Mouse (Mus musculus): ENCODE measurements around the gene Slc6a8. TPM values are rescaled to one million over a fixed set of nuclear protein-coding genes. Genes with fewer than 3 reads are reported as not detected.

Slc6a8 gene
- polyA plus RNA-seq, 1 experiment from 2014 or later: 7.4 TPM

DNA sequence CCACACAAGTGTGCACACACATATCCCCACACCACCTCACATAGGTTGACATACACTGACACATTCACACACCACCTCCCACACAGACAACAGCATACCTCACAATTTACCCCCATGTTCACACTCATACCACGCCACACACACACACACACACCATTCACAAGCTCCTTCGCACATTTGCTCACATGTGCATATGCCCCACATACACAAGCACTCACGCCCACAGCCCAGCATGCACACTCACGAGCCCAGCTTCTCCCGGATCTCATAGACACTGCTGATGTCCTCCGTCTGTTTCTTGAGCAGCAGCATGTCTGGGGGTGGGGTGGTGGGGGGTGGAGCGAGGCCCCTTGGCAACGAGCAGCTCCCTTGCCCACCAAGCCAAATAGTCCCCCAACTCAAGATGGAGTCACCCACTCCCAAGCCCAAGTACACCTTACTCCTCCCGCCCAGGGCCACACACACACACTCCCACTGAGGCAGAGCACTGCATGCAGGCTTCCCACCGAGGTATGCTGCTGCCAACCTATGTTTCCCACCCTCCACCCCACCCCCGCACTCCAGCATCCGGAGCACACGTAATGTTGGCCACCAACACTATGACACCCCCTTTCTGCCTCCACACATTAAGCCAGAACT, 13.9 kb upstream of the Slc6a8 start:
- peak; percentile 48 for ATAC-seq (replicated peaks)
- Histone ChIP-seq H3K9me3 (no peaks in the 10 kb centered on the region), H3K27ac (peak overlapping the region; percentile 79), H3K4me1 (peaks cover 19% of the 10 kb centered on the region), H3K9ac (peak overlapping the region; percentile 58), H3K4me3 (peak overlapping the region; percentile 54), H3K27me3 (replicated peaks) (no peaks in the 10 kb centered on the region), H3K4me2 (peak overlapping the region; percentile 56), H3K36me3 (replicated peaks) (no peaks in the 10 kb centered on the region)
- WGBS: 49% methylated on average over 13 of the region's 13 CpGs

DNA sequence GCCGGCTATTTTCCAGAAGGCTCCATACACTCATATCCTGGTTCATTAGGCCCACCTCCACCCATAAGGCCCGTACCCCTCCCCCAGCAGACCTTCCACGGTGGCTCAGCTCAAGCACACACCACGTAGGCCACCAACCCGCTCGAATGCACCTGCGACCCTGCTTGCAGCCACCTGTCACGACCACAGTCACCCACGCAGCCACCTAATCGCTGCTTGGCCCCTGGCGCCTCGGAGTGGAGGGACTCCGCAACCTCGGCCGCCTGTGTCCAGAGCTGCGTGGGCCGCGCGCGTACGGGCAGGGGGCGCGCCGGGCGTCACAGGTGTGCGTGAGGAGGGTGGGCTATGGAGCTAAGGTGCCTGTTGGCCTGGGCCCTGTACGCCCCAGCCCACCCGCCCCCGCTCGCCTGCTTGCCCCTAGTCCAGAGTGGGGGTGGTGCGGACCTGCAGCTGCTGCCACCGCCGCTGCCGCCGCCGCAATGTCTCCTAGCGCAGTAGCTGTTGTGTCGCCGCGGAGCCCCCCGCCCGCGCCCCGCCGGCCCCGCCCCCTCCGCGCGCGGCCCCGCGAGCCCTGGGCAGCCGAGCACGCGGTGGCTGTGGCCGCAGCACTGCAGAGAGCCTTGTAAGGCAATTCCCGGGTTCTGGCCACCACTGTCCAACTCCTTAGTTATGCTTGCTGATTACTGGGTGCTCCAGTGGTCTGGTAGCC, 13.2 kb upstream of the Slc6a8 start, which contains the start of gene Pnck:
TSS of gene Pnck (minus strand) at position 543 of the 709 bp plus-strand sequence.
- H3K4me3 ChIP-seq: peak within 1 kb of the TSS; percentile 54
- no peaks in the 10 kb centered on the region for H3K36me3 ChIP-seq (replicated peaks)
- peaks cover 19% of the 10 kb centered on the region for H3K4me1 ChIP-seq
- peak; percentile 85 for ATAC-seq (replicated peaks)
- no peaks in the 10 kb centered on the region for H3K9me3 ChIP-seq
- WGBS: 20% methylated on average over 57 of the region's 57 CpGs
- peak within 1 kb of the TSS; percentile 79 for H3K27ac ChIP-seq
- H3K4me2 ChIP-seq: peak within 1 kb of the TSS; percentile 56
- peak within 1 kb of the TSS; percentile 58 for H3K9ac ChIP-seq
- no peaks in the 10 kb centered on the region for H3K27me3 ChIP-seq (replicated peaks)

DNA sequence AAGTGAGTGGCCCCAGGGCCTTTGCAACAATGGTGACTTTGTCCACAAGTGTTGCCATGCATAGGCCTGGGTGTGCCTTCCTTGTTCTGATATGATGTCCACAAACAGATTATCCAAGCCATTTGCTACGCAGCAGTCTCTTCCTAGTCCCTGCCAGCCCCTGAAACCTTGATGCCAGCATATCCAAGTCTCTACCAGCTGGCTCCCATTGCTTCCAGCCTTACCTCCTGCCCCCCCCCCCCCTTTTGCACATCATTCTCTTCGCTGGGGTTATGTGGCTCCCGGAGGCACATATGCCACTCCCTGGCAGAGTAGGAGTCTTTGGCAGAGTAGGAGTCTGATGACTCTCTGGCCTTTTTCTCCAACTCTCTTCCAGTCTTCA, 12.7 kb upstream of the Slc6a8 start:
- Histone ChIP-seq H3K4me3 (peak overlapping the region; percentile 54), H3K36me3 (replicated peaks) (no peaks in the 10 kb centered on the region), H3K4me2 (peak overlapping the region; percentile 56), H3K9me3 (no peaks in the 10 kb centered on the region), H3K27ac (peak overlapping the region; percentile 79), H3K4me1 (peaks cover 19% of the 10 kb centered on the region), H3K27me3 (replicated peaks) (no peaks in the 10 kb centered on the region), H3K9ac (peak overlapping the region; percentile 58)
- 50% methylated on average over 3 of the region's 3 CpGs for WGBS
- ATAC-seq (replicated peaks): peak; percentile 5

DNA sequence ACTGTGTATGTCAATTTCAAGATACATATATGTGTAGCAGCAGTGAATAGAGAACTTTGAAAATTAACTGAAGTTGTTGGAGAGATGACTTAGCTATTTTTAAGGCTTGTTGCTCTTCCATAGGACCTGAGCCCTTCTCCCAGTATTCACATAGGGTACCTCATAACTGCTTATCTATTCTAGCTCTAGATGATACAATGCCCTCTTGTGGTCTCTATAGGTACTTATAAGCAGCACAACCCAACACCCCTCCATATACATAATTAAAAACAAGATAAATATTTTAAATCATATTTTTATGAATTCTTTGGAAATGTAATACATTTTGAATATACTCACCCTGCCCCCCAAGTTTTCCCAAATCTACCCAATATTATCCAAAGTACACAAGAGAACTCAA, 9.8 kb upstream of the Slc6a8 start:
- H3K4me3 ChIP-seq: no peak overlapping the region
- H3K9ac ChIP-seq: no peak overlapping the region

DNA sequence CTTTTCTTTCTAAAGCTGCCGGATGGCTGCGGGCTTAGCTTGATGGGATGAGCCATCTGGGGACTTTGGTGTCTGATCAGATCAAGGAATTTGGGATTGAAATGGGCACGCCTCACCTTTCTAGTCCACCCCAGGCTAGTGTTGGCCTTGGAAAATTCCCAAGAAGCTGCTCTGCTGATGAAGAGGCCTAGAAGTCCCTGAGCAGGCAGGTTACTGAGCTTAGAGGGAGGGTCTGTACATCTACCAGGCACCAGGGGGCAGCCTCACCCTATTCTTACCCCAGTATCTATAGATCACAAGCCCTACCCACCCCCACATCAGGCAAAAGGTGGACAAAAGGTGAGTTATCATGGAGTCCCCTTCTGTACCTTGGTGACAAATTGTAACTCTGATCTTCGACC, 919 bp upstream of the Slc6a8 start:
- Histone ChIP-seq H3K9ac (no peak overlapping the region), H3K4me3 (no peak overlapping the region), H3K4me2 (no peak overlapping the region), H3K9me3 (no peaks in the 10 kb centered on the region), H3K36me3 (replicated peaks) (no peaks in the 10 kb centered on the region), H3K4me1 (peaks cover 21% of the 10 kb centered on the region), H3K27ac (no peak overlapping the region), H3K27me3 (replicated peaks) (no peaks in the 10 kb centered on the region)
- ATAC-seq (replicated peaks): peak; percentile 51
- WGBS: 46% methylated on average over 4 of the region's 4 CpGs

More for the DNA sequence above, 9.8 kb upstream of the Slc6a8 start:
- H3K9me3 ChIP-seq: no peaks in the 10 kb centered on the region
- ATAC-seq (replicated peaks): no peak
- no peaks in the 10 kb centered on the region for H3K36me3 ChIP-seq (replicated peaks)
- no peaks in the 10 kb centered on the region for H3K27me3 ChIP-seq (replicated peaks)
- no peak overlapping the region for H3K27ac ChIP-seq
- no peak overlapping the region for H3K4me2 ChIP-seq
- H3K4me1 ChIP-seq: peaks cover 16% of the 10 kb centered on the region

DNA sequence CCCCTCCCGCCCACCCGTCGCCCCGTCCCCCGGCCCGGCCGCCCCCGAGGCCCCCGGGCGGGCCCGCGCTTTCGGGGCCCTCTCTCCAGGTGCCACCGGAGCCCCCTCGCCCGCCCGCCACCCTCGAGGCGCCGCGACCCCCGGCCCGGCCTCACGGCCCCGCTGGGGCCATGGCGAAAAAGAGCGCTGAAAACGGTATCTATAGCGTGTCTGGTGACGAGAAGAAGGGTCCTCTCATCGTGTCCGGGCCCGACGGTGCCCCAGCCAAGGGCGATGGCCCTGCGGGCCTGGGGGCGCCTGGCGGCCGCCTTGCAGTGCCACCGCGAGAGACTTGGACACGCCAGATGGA, 643 bp downstream of the Slc6a8 start:
- no peaks in the 10 kb centered on the region for H3K36me3 ChIP-seq (replicated peaks)
- H3K4me2 ChIP-seq: peak overlapping the region; percentile 71
- H3K9me3 ChIP-seq: no peaks in the 10 kb centered on the region
- ATAC-seq (replicated peaks): peak; percentile 39
- peak overlapping the region; percentile 67 for H3K9ac ChIP-seq
- WGBS: 24% methylated on average over 27 of the region's 42 CpGs
- H3K4me3 ChIP-seq: peak overlapping the region; percentile 66
- peaks cover 21% of the 10 kb centered on the region for H3K4me1 ChIP-seq
- H3K27me3 ChIP-seq (replicated peaks): no peaks in the 10 kb centered on the region
- peak overlapping the region; percentile 71 for H3K27ac ChIP-seq

DNA sequence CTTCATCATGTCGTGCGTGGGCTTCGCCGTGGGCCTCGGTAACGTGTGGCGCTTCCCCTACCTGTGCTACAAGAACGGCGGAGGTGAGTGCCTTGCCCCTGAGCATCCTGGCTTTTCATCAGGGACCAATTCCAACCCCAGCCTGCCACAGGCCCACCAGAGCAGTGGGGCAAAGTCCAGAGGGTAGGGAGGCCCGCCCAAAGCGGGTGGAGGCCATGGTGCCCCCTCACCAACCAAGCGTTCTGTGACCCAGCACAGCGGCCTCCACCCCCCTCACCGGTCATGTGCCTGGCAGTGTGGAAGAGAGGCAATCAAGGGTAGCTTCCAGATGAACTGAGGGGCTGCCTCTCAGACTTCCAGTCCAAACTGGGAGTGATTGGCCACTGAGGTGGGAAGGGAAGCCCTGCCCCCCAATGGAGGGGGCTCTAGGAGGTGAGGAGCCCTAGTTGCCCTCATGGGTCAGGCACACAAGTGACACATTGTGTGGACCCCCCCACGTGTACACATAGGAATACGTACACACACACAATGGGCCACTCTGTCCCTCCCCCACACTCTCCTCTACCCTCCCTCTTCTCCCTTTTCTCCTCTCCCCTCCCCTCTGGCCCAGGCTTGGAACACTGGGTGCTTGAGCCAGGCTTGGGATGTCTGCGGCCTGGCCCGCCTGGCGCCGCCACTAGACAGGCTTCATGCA, 1.2 kb downstream of the Slc6a8 start:
- H3K27me3 ChIP-seq (replicated peaks): no peaks in the 10 kb centered on the region
- peak; percentile 55 for ATAC-seq (replicated peaks)
- H3K4me1 ChIP-seq: peaks cover 21% of the 10 kb centered on the region
- H3K9me3 ChIP-seq: no peaks in the 10 kb centered on the region
- H3K4me3 ChIP-seq: peak overlapping the region; percentile 66
- peak overlapping the region; percentile 71 for H3K4me2 ChIP-seq
- peak overlapping the region; percentile 71; the same call in 1 of the 2 replicates for H3K27ac ChIP-seq
- H3K9ac ChIP-seq: peak overlapping the region; percentile 67
- WGBS: 29% methylated on average over 20 of the region's 20 CpGs
- H3K36me3 ChIP-seq (replicated peaks): no peaks in the 10 kb centered on the region

DNA sequence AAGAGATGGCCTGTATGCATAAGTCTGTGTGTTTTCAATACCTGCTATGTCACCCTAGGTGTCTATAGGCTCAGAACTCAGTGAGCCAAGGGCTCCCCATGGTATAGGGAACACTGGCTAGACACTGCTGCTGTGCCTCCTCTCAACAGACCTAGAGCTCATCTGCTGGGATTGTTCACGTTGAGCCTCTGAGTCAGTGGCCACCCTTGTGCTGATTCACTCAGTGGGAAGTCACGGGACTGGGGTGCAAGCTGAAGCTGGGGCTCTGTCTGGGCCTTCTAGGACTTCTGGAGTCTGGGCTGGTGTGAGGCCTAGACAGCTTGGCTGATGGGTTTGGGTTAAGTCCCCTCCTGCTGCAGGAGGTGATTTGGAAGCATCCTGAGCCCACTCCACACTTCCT, 2.3 kb downstream of the Slc6a8 start:
- Histone ChIP-seq H3K36me3 (replicated peaks) (no peaks in the 10 kb centered on the region), H3K27ac (no peak overlapping the region), H3K4me3 (peak overlapping the region; percentile 66), H3K9ac (no peak overlapping the region), H3K27me3 (replicated peaks) (no peaks in the 10 kb centered on the region), H3K4me2 (peak overlapping the region; percentile 71), H3K4me1 (peaks cover 21% of the 10 kb centered on the region), H3K9me3 (no peaks in the 10 kb centered on the region)
- no peak for ATAC-seq (replicated peaks)
- WGBS: 72% methylated on average over 2 of the region's 2 CpGs

DNA sequence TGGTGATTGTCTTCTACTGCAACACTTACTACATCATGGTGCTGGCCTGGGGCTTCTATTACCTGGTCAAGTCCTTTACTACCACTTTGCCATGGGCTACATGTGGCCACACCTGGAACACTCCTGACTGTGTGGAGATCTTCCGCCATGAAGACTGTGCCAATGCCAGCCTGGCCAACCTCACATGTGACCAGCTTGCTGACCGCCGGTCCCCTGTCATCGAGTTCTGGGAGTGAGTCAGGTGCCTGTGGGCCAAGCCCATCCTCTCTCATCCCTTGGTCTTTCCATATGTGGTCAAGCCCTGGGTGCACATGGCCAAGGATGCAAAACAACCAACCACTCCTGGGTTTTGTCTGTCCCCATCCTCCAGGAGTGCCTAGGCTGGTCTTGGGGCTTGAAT, 3.7 kb downstream of the Slc6a8 start:
- ATAC-seq (replicated peaks): no peak
- no peaks in the 10 kb centered on the region for H3K27me3 ChIP-seq (replicated peaks)
- no peak overlapping the region for H3K4me3 ChIP-seq
- no peak overlapping the region for H3K27ac ChIP-seq
- H3K9me3 ChIP-seq: no peaks in the 10 kb centered on the region
- no peak overlapping the region for H3K4me2 ChIP-seq
- H3K4me1 ChIP-seq: peaks cover 21% of the 10 kb centered on the region
- H3K36me3 ChIP-seq (replicated peaks): no peaks in the 10 kb centered on the region
- H3K9ac ChIP-seq: no peak overlapping the region
- 94% methylated on average over 4 of the region's 4 CpGs for WGBS

DNA sequence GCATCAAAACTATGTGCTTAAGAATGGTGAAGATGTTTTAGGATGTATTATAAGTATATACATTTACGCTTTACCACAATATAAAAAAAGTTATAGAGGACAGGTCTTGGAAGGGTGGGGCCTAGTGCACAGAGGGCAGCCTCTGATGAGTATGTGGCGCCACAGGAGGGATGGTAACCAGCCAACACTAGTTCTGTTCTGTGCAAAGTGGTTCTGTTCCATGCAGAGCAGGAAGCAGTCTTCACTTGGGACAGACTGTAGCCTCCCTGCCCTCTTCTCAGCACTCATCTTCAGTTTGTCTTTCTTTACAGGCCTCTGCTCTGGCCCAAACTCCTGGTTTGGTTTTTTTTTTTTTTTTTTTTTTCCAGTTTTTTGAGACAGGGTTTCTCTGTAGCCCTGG, 11.2 kb downstream of the Slc6a8 start:
- ATAC-seq (replicated peaks): no peak
- H3K9me3 ChIP-seq: no peaks in the 10 kb centered on the region
- no peak overlapping the region for H3K27ac ChIP-seq
- peaks cover 2% of the 10 kb centered on the region; the same call in 1 of the 2 replicates for H3K36me3 ChIP-seq (replicated peaks)
- no peaks in the 10 kb centered on the region for H3K27me3 ChIP-seq (replicated peaks)
- H3K4me3 ChIP-seq: no peak overlapping the region
- no peak overlapping the region for H3K9ac ChIP-seq
- H3K4me1 ChIP-seq: no peaks in the 10 kb centered on the region
- H3K4me2 ChIP-seq: no peak overlapping the region
- WGBS: 85% methylated on average over 2 of the region's 2 CpGs

DNA sequence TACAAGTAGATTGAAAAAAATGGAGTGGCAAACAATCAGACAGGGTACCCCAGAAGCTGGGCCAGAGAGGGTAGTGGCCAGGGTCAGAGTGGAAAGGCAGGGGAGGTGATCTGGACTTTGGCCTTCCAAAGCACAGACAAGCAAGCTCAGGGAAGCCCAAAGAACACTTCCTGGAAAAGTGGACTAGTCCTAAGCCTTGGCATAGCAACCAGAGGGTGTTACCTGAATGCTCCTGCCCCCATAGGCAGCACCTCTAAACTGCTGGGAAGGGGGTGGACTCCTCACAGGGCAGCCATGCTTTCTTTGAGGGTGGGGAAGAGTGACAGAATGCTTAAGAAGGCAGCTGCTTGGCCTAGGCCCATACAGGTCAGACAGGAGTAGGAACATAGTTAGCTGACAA, 12.0 kb downstream of the Slc6a8 start:
- Histone ChIP-seq H3K4me3 (no peak overlapping the region), H3K4me1 (no peaks in the 10 kb centered on the region), H3K27ac (no peak overlapping the region), H3K9ac (no peak overlapping the region), H3K36me3 (replicated peaks) (peaks cover 2% of the 10 kb centered on the region; the same call in 1 of the 2 replicates), H3K9me3 (no peaks in the 10 kb centered on the region), H3K4me2 (no peak overlapping the region), H3K27me3 (replicated peaks) (no peaks in the 10 kb centered on the region)
- ATAC-seq (replicated peaks): no peak

DNA sequence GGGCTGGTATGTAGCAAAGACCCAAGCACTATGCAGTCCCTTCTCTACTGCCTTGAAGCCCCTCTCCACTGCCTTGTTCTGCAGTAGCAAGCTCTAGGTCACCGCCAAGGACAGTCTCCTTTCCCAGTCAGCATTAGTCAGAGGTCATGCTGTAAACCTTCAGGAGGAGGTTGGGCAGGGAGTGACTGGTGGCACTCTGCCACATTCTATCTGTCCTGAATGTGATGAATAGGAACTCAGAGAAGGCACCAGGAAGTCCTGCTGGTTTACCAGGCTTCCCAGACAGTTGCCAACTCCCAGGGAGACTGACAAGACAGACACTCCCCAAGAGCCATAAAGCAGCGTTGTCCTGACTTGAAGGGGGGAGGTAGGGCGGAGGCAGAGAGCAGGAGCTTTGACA, 12.7 kb downstream of the Slc6a8 start:
- Histone ChIP-seq H3K27ac (no peak overlapping the region), H3K9me3 (no peaks in the 10 kb centered on the region), H3K4me1 (no peaks in the 10 kb centered on the region), H3K27me3 (replicated peaks) (no peaks in the 10 kb centered on the region), H3K9ac (no peak overlapping the region), H3K4me2 (no peak overlapping the region), H3K36me3 (replicated peaks) (peaks cover 2% of the 10 kb centered on the region; the same call in 1 of the 2 replicates), H3K4me3 (no peak overlapping the region)
- WGBS: 69% methylated on average over 3 of the region's 3 CpGs
- ATAC-seq (replicated peaks): no peak

Measured in midbrain, embryonic 15.5 days (tissue).